Mouse (Mus musculus): ENCODE data around the gene Sfpq. TPM values are rescaled to one million over a fixed set of nuclear protein-coding genes. Genes with fewer than 3 reads are reported as not detected.

Gene Sfpq
- polyA plus RNA-seq, 1 experiment from 2014 or later = 98.1 TPM

GRCm38 (mm10) chr4:127038828-127039349 is 17.8 kb downstream of the Sfpq start:
- Histone ChIP-seq H3K4me1 (replicated peaks; ENCODE audit: insufficient read depth, low read length) (no peaks in the 10 kb centered on the region), H3K27me3 (ENCODE audit: insufficient read depth, low read length) (no peaks in the 10 kb centered on the region), H3K36me3 (ENCODE audit: insufficient read depth, low read length) (peaks cover 40% of the 10 kb centered on the region), H3K9ac (ENCODE audit: low read depth, low read length) (no peak overlapping the region), H3K4me3 (replicated peaks; ENCODE audit: low read depth, low read length) (no peak overlapping the region), H3K27ac (no peak overlapping the region), H3K4me2 (ENCODE audit: low read length) (no peak overlapping the region), H3K9me3 (replicated peaks; ENCODE audit: low read length) (no peaks in the 10 kb centered on the region)
- no peak for DNase-seq (ENCODE audit: low spot score)
- no peak for TF ChIP-seq CTCF (IDR thresholded peaks at IDR 0.05; ENCODE audit: low read depth)
- no peak for ATAC-seq (replicated peaks; ENCODE audit: low FRiP score, low read depth)
- 91% methylated on average over 3 of the region's 3 CpGs for WGBS

GRCm38 (mm10) chr4:127039871-127040483 is 18.9 kb downstream of the Sfpq start:
- Histone ChIP-seq H3K27me3 (ENCODE audit: insufficient read depth, low read length) (no peaks in the 10 kb centered on the region), H3K4me2 (ENCODE audit: low read length) (no peak overlapping the region), H3K9me3 (replicated peaks; ENCODE audit: low read length) (no peaks in the 10 kb centered on the region), H3K27ac (no peak overlapping the region), H3K4me1 (replicated peaks; ENCODE audit: insufficient read depth, low read length) (no peaks in the 10 kb centered on the region), H3K9ac (ENCODE audit: low read depth, low read length) (no peak overlapping the region), H3K4me3 (replicated peaks; ENCODE audit: low read depth, low read length) (no peak overlapping the region), H3K36me3 (ENCODE audit: insufficient read depth, low read length) (peaks cover 38% of the 10 kb centered on the region)
- 70% methylated on average over 3 of the region's 3 CpGs for WGBS
- DNase-seq (ENCODE audit: low spot score) = no peak
- ATAC-seq (replicated peaks; ENCODE audit: low FRiP score, low read depth) = no peak
- peak; percentile 15; the same call in 1 of the 2 replicates for TF ChIP-seq CTCF (IDR thresholded peaks at IDR 0.05; ENCODE audit: low read depth)

GRCm38 (mm10) chr4:127043540-127043939 is 22.4 kb downstream of the Sfpq start:
- H3K4me3 ChIP-seq (replicated peaks; ENCODE audit: low read depth, low read length) = no peak overlapping the region
- no peaks in the 10 kb centered on the region for H3K27me3 ChIP-seq (ENCODE audit: insufficient read depth, low read length)
- WGBS = 80% methylated on average over 4 of the region's 4 CpGs
- no peak overlapping the region for H3K9ac ChIP-seq (ENCODE audit: low read depth, low read length)
- no peak for TF ChIP-seq CTCF (IDR thresholded peaks at IDR 0.05; ENCODE audit: low read depth)
- no peak for DNase-seq (ENCODE audit: low spot score)
- no peak overlapping the region for H3K4me2 ChIP-seq (ENCODE audit: low read length)
- H3K9me3 ChIP-seq (replicated peaks; ENCODE audit: low read length) = no peaks in the 10 kb centered on the region
- peaks cover 23% of the 10 kb centered on the region; the same call in 1 of the 2 replicates for H3K36me3 ChIP-seq (ENCODE audit: insufficient read depth, low read length)
- no peak overlapping the region for H3K27ac ChIP-seq
- no peaks in the 10 kb centered on the region for H3K4me1 ChIP-seq (replicated peaks; ENCODE audit: insufficient read depth, low read length)
- ATAC-seq (replicated peaks; ENCODE audit: low FRiP score, low read depth) = no peak

GRCm38 (mm10) chr4:127051121-127051520 is 30.0 kb downstream of the Sfpq start:
- DNase-seq (ENCODE audit: low spot score) (no peak), ATAC-seq (replicated peaks; ENCODE audit: low FRiP score, low read depth) (no peak)
- Histone ChIP-seq H3K4me3 (replicated peaks; ENCODE audit: low read depth, low read length) (no peak overlapping the region), H3K9ac (ENCODE audit: low read depth, low read length) (no peak overlapping the region), H3K36me3 (ENCODE audit: insufficient read depth, low read length) (peaks cover 29% of the 10 kb centered on the region; the same call in 1 of the 2 replicates), H3K9me3 (replicated peaks; ENCODE audit: low read length) (no peaks in the 10 kb centered on the region), H3K27me3 (ENCODE audit: insufficient read depth, low read length) (no peaks in the 10 kb centered on the region), H3K27ac (no peak overlapping the region), H3K4me2 (ENCODE audit: low read length) (no peak overlapping the region), H3K4me1 (replicated peaks; ENCODE audit: insufficient read depth, low read length) (no peaks in the 10 kb centered on the region)
- 76% methylated on average over 8 of the region's 8 CpGs for WGBS
- TF ChIP-seq CTCF (IDR thresholded peaks at IDR 0.05; ENCODE audit: low read depth) = no peak

- Histone ChIP-seq H3K9me3 (replicated peaks; ENCODE audit: low read length) (no peaks in the 10 kb centered on the region), H3K9ac (ENCODE audit: low read depth, low read length) (no peak overlapping the region), H3K36me3 (ENCODE audit: insufficient read depth, low read length) (peaks cover 23% of the 10 kb centered on the region), H3K4me1 (replicated peaks; ENCODE audit: insufficient read depth, low read length) (no peaks in the 10 kb centered on the region), H3K27ac (no peak overlapping the region), H3K4me3 (replicated peaks; ENCODE audit: low read depth, low read length) (no peak overlapping the region), H3K4me2 (ENCODE audit: low read length) (no peak overlapping the region), H3K27me3 (ENCODE audit: insufficient read depth, low read length) (no peaks in the 10 kb centered on the region)
- no peak for ATAC-seq (replicated peaks; ENCODE audit: low FRiP score, low read depth)
- DNase-seq (ENCODE audit: low spot score) = no peak
- WGBS = 91% methylated on average over 5 of the region's 5 CpGs
- TF ChIP-seq CTCF (IDR thresholded peaks at IDR 0.05; ENCODE audit: low read depth) = no peak
Observed at GRCm38 (mm10) chr4:127053071-127053470, 31.9 kb downstream of the Sfpq start.

- no peaks in the 10 kb centered on the region for H3K27me3 ChIP-seq (ENCODE audit: insufficient read depth, low read length)
- H3K9ac ChIP-seq (ENCODE audit: low read depth, low read length) = no peak overlapping the region
- H3K36me3 ChIP-seq (ENCODE audit: insufficient read depth, low read length) = peaks cover 11% of the 10 kb centered on the region; the same call in 1 of the 2 replicates
- WGBS = 84% methylated on average over 7 of the region's 7 CpGs
- no peak overlapping the region for H3K4me2 ChIP-seq (ENCODE audit: low read length)
- peak; percentile 45 for TF ChIP-seq CTCF (IDR thresholded peaks at IDR 0.05; ENCODE audit: low read depth)
- H3K9me3 ChIP-seq (replicated peaks; ENCODE audit: low read length) = no peaks in the 10 kb centered on the region
- no peak overlapping the region for H3K27ac ChIP-seq
- DNase-seq (ENCODE audit: low spot score) = no peak
- no peak for ATAC-seq (replicated peaks; ENCODE audit: low FRiP score, low read depth)
- H3K4me1 ChIP-seq (replicated peaks; ENCODE audit: insufficient read depth, low read length) = no peaks in the 10 kb centered on the region
- no peak overlapping the region for H3K4me3 ChIP-seq (replicated peaks; ENCODE audit: low read depth, low read length)
Observed at GRCm38 (mm10) chr4:127054522-127055198, 33.5 kb downstream of the Sfpq start.

All from kidney, postnatal 0 days (tissue).